Mouse (Mus musculus): ENCODE data around the gene Palm.

The Palm gene

DNA sequence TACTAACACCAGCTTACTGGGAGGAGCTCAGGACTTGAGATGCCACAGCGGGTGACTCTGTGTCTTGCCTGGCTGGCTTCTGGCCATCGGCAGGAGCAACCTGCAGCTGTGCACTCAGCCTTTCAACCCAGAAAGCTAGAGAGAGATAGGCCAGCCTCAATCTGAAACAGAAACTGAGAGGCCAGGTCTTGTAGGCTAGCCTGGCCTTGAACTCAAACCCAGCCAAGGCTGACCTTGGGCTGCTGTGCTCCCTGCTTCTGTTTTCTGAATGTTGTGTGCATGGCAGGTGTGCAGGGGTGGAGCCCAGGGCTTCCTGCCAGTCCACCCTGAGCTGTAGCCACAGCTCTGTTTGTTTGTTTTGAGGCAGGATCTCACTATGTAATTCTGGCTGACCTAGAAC is 20.2 kb upstream of the Palm start:
- DNase-seq, result no peak

DNA sequence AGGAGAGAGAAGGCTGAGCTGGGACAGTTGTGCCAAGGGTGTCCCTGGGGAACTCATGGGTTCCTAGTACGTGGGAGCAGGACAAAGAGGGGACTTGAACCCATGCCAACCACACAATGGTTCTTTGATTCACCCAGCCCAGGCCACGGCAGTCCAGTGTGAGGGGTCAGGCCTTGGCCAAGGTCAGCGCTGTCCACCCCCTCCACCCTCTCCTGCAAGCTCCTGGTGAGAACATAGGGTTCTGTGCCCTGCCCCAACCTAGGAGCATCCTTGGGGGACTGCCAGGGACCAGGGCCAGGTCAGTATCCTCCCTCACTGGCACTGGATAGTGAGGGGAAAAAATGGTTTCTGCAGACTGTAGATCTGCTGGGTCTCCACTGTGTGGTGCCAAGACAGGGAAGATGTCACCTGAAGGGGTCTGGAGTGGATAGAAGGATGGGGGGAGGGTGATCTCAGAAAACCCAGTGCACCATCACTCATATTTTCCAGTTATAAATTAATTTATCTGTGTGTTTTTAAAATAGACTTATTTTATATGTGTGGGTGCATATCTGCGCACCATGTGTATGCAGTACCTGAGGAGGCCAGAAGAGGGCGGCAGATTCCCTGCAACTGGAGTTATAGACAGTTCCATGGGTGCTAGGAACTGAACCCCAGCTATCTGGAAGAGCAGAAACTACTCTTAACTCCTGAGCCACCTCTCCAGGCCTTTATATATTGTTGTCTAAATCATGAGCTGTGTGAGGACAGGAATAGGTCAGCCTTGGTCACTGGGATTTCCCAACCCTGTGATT is 18.7 kb upstream of the Palm start:
- no peak for DNase-seq

DNA sequence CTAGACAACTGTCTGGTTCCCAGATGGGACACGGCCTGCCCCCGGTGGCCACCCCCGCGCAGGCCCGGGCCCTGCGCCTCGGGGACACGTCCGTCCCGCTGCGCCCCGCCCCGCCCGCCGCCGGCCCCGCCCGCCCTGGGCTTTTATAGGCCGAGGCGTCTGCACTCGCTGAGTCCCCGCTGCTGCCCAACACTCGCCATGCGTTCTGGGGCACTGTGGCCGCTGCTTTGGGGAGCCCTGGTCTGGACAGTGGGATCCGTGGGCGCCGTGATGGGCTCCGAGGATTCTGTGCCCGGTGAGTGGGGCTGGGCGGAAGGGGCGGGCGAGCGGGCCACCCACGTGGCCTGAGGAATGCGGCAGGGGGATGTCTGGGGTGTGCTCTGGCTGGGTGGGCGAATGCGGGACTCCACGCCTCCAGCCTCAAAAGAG is 16.3 kb upstream of the Palm start, which contains the start of gene Fstl3:
Gene Fstl3 (plus strand): TSS at position 170 of the 429 bp plus-strand sequence.
- DNase-seq, result peak; percentile 96

DNA sequence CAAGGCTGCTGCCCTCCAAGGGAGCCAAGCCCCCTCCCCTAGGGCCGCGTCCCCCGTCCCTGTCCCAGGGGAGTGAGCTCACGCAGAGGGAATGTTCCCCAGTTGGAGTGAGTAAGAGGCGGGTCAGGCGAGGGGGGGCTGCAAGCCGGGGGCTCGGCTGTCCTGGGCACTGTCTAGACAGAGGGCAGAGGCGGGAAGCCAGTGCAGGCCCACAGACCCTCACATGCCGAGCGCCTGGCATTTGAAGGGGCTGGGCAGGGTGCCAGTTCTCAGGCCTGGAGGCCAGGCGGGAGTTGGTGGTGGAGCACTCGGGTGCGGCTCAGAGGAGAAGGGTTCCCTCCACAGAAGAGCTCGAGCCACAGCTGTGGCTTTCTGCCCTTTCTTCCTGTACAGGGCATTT is 15.4 kb upstream of the Palm start:
- DNase-seq, result peak; percentile 96

DNA sequence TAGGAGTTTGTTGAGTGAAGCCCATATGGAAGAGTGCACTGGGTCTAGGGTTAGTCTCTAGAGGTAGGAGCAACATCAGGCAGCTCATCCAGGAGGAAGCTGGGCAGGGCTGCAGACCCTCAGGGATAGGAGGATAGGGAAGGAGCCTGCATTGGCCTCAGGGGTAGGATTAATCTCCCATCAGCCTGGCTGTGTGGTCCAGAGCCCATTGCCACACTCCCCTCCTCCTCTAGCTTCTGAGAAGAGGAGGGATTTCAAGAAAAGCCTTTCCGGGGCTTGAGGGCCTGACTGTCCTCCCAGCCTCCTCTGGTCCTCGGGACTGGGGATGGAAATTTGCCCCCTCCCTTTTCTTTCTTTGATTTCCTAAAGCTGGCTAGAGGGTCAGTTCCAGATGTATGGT is 14.2 kb upstream of the Palm start:
- no peak for DNase-seq

DNA sequence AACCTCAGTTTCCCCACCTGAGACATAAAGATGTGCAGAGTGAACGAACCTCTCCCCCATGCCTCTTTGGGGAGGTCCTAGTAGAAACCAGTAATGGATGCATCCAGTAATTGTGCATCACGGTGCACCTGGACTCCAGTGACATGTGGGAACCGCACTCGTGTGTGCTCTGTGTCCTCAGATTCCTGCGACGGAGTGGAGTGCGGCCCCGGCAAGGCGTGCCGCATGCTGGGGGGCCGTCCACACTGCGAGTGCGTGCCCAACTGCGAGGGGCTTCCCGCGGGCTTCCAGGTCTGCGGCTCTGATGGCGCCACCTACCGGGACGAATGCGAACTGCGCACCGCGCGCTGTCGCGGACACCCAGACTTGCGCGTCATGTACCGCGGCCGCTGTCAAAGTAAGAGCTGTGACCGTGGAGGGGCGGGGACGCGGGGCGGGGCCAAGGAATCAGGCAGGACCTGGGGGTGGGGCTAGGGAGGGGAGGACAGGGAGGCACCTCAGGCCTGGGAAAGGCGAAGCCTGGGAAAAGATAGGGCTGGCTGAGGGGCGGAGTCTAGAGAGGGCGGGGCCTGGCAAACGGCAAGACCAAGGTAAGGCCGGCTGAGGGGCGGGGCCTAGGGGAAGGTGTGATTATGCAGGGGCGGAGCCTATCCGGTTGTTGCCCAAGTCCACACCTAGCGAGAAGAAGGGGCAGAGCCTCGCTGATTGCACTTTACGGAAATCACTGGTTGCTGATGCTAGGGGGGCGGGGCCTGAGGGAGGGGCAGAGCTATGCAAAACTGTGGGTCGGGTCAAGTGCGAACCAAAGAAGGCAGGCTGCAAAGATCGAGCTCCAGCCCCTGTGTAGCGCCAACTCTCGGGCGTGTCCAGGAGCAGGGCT is 13.3 kb upstream of the Palm start:
- peak; percentile 99 for DNase-seq

DNA sequence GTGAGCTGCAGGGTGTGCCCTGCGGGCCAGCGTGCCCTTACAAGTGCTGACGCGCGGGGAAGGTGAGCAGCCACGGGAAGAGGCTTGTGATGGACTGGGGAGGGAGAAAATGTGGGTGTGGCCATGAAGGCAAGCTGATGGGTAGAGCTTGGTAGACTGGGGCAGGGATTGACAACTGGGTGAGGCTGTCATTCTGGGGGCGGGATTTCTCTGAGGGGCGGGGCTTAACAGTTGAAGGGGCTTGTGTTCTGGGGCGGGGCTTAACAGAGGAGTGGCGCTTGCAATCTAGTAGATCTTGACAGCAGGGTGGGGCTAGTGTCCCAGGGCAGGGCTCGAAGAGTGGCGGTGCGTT is 12.7 kb upstream of the Palm start:
- no peak for DNase-seq

DNA sequence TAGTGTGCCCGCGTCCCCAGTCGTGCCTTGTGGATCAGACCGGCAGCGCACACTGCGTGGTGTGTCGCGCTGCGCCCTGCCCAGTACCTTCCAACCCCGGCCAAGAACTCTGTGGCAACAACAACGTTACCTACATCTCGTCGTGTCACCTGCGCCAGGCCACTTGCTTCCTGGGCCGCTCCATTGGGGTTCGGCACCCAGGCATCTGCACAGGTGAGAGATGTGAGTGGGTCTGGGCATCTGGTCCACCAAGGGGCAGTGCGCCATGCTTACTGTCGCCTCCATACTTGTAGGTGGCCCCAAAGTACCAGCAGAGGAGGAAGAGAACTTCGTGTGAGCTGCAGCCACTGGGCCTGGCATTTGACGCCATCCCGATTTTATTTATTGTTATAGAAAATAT is 12.2 kb upstream of the Palm start:
- no peak for DNase-seq

DNA sequence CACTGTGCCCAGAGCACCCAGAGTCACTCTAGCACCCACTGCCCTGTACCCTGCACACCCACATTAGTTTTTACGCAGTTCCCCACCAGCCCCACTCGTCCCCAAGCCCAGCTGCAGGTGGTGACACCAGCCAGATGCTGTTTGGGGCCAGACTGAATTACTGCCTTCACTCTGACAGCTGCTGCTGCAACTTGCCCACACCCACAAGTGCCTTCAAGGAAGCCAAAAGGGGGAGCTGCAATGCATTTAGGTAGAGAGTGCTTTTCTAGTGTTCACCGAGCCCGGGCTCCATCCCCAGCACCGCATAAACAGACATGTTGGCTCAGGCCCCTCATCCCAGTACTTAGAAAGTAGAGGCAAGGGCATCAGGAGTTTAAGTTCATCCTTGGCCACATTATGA is 11.4 kb upstream of the Palm start:
- no peak for DNase-seq

DNA sequence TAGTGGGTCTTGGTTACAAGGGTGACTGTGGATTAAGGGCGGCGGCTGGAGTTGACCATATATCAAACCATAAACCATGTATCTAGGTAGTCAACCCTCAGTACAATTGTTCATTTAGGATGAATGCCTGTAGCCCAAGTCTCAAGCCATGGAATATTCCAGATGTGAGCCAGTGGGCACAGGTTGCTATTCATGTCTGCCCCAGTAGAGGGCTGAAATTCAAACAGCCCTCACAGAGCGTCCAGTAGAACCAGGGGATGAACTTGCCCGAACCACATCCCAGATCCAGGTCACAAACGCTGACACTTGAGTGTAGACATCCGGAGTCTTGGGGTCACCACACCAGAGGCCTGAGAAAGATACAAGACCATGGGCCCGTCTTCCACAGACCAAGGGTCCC is 10.3 kb upstream of the Palm start:
- DNase-seq, result no peak

DNA sequence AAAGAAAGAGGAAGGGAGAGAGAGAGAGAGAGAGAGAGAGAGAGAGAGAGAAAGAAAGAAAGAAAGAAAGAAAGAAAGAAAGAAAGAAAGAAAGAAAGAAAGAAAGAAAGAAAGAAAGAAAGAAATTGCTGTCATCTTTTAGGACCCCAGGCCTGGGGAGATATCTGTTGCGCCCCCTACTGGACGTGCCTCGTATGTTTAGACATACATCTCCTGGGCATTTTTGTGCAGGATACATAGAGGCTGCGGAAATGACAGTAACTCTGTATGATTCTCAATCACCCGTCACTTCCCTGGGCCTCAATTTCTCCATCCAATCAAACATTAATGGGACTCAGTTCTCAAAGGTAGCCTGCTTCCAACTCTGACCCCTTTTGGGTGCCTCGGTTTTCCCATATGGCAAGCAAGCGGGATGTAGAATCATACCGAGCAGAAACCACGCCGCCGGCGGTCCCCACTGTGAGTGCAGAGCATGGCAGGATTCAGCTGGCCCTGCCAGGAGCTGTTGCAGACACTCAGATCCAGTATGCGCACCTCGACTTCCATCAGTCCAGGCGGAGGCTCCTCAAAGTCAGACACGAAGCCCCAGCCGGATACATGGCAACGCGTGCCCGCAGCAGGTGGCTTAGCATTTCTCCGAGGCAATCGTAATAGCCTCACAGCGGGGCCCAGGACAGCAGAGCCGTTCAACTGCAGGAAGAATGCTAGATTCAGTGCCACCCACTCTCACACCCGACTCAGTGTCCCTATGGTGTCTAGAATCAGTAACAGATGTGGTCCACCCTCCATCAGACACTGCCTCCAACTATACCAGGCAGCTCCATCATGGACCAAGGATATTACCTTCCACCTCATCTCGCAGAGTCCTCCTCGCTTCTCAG is 9.2 kb upstream of the Palm start:
- DNase-seq, result peak; percentile 86

DNA sequence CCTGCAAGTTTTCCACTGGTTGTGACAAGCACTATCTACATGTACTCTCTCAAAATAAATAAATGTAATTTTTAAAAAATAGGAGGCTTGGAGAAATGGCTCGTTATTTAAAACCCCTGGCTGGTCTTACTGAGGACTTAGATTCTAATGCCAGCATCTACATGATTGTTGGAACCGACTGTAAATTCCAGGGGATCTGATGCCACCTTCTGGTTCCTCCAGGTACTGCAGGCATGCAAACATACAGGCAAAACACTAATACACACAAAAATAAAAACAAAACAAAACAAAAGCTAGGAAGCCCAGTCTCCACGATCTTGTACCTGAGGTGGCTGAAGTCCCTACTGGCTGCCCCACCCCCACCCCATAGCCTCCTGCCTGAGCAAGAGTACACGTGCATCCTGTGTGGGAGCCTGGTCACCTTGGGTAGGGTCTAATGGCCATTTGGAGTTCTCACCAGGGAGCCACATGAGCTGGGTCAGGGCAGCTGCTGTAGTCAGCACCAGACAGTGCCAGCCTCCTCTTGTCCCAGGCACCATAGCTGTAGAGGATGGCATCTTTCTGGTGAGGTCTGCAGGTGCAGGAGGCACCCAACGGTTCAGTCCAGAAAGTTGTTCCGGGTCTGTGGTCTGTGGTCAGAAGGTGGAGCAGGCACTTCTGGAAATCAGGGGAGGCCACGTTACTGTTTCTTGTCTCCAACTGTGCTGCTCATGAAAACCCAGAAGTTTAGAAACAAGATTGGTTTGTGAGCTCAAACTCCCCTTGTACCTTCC is 4.8 kb upstream of the Palm start:
- peak; percentile 92 for DNase-seq

DNA sequence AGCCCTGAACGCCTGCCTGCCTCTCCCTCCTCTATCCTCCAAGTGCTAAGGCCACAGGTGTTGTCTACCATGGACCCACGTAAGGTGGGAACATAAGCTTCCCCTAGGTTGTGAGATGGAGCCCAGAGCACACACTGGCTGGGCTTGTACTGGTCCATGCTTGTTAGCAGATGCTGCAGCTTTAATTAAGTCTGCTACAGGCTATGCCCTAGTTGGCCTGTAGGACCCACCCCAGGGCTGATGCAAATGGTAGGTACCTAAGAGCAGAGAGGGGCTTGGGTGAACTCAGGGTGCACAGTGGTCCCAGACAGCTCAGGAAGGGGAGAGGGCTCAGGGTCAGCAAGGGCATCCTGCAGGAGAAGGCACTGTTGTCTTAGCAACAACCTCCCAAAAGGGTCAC is 3.8 kb upstream of the Palm start:
- DNase-seq, result peak; percentile 91

DNA sequence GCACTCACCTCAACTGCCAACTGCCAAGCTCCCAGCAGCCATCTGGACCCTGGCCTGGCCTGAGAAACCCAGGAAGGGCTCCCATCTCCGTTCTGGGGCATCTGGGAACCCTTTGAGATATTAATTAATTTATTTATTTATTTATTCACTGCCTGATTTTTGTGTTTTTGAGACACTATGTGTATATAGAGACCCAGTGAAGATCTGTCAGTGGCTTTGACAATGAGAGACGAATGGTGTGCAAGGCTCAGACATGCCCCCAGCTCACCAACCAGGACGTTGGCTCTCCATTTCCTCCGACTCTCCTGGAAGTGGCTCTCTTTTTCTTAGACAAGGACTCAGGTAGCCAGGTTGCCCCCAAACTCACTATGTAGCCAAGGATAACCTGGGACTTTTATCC is 2.5 kb upstream of the Palm start, which contains the start of gene Prss57:
Gene Prss57 (minus strand): TSS at position 101 of the 400 bp plus-strand sequence.
- peak; percentile 83 for DNase-seq

DNA sequence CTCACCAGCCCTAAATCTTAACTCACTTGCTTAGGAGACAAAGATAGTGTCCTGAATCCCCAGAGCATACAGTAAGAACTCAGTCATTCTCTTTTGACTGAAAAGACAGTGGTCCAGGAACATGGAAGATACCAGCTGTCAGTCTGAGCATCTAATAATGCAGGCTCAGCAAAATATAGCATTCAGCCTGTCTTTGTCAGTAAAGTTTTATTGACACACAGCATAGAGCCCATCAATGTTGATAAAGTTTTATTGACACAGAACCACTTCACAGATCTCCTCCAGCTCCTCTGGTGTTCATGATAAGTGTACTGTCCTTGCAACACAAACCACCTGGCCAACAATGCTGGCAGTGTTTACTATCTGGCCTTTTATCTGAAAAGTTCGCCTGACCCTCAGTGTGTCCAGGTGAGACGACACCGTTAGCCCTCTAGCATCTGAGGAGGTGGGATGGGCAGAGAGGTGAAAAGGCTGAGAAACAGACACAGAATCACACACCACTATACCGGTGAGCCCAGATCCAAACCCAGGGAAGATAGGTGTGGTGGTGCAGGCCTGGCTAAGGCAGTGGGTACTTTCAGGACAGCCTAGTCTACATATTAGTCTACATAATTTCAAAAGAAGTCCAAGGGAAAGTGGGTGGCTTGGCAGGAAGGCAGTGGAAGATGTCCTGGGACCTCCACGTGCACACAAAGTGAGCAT is 882 bp upstream of the Palm start:
- peak; percentile 92 for DNase-seq

DNA sequence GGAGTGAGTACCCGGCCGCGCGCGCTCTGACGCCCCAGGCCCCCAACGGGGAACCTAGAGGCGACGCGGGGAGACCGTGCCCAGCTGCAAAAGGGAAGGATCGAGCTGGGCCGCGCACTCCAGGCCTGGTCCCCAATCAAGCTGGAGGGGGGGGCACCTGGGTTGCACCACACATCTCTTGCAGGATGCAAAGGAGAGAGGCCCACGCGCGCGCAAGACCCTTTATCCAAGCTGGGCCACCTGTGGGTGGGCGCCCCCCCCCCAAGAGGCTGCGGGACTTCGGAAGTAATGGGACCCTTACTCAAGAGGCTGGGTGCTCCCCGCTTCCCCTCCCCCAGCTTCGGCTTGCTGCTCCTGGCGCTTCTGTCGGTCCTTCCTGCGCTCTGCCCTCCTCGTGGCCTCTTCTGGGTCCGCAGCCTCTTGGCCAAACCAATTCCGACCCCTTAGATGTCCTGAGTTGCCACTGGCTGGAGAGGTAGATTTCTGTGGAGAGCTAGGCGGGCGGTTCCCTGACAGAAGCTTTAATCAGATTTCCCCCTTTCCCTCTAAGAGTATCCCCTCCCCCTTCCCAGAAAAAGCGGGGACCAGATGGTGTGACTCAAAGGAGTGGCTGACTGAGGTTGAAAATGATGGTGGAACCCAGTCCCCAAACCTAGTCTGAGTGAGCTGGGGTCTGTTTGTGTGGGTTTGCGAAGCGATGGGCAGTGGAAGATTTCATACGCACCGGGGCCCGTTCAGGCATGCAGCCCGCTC is 542 bp downstream of the Palm start:
- DNase-seq, result no peak

DNA sequence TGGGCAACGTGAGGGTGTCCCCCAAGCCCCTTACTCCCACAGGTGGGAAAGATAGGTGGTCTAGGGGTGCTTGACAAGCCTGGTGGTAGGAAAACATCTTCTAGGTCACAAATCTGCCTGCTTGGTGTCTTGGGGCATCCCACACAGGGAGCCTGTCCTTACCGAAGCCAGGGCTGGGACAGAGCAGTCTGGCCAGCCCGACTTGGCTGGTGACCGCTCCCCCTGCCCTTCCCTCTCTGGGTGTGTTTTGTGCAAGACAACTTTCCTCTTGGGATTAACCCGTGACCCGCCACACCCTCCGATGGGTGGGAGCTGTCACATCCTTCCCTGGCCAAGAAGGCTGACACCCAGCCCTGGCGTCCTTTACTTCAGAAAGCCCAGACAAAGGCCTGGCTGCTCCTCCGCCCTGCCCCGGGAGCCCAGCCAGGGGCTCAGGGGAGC is 1.1 kb downstream of the Palm start:
- peak; percentile 100 for DNase-seq

DNA sequence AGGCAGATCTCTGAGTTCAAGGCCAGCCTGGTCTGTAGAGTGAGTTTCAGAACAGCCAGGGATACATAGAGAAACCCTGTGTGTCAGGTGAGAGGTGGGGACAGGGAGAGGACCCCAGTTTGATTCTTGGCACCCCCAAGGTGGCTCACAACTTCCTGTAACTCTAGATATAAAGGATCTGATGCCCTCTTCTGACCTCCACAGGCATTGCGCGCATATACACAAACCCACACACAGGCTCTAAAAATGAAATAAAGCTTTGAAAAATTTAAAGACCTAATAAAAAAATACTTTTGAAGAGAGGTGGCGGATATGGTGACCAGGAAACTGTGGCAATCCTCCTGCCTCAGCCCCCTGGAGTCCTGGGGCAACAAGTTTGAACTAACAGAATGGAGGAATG is 2.5 kb downstream of the Palm start:
- no peak for DNase-seq

DNA sequence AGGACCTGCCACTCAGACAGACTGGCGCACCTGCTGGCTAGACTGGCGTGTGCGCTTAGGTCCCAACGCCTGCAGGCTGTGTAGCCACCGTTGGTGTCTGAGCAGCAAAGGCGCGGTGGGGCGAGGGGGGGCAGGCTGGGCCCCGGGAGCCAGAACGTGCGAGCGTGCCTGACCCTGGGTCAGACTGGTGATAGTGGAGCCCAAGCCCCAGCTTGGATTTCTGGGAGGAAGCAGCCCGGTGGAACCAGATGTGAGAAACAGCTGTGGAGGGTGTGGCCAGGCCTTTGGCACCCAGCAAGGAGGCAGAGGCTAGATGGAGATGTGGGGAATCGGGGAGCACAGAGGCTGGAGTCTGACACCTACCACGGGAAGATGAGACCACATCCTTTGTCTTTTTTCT is 4.0 kb downstream of the Palm start:
- DNase-seq, result peak; percentile 98

DNA sequence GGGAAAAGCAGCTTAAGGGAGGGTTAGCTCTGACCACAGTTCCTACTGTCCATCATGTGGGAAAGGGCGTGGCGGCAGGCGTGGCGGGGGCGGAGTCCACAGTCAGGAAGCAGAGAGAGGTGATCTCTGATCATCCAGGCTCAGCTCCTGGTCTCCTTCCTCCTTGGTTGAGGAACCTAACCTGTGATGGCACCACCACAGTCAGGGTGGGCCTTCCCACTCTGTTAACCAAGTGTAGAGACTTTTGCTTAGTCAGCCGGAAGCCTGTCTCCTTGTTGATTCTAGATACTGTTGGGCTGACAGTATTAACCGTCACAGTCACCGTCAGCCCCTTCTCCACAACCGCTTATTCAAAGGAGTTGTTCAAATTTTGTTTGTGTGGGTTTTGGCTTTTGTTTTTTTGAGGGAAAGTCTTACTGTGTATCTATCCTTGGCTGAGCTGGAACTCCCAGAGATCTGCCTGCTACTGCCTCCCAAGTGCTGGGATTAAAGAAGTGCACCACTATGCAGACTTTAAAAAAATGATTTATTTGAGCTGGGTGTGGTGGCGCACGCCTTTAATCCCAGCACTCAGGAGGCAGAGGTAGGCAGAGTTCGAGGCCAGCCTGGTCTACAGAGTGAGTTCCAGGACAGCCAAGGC is 5.0 kb downstream of the Palm start:
- DNase-seq, result peak; percentile 94
